Mouse (Mus musculus): Measurements from ENCODE around the gene Prrc2b. TPM values are rescaled to one million over a fixed set of nuclear protein-coding genes. Genes with fewer than 3 reads are reported as not detected.

Gene Prrc2b
- polyA plus RNA-seq, 1 experiment from 2014 or later: 19.3 TPM

GRCm38 (mm10) chr2:32251791-32252527 is 101.1 kb downstream of the Prrc2b start:
- no peak overlapping the region for H3K4me2 ChIP-seq (ENCODE audit: low read depth, low read length)
- H3K4me3 ChIP-seq (ENCODE audit: low read length): no peak overlapping the region
- 83% methylated on average over 12 of the region's 12 CpGs for WGBS
- no peaks in the 10 kb centered on the region for H3K27me3 ChIP-seq (ENCODE audit: control insufficient read depth, insufficient read depth, low read length)
- no peaks in the 10 kb centered on the region for H3K4me1 ChIP-seq (ENCODE audit: control insufficient read depth, insufficient read depth, low read length)
- H3K27ac ChIP-seq (ENCODE audit: low read length): no peak overlapping the region
- H3K9me3 ChIP-seq (replicated peaks; ENCODE audit: control insufficient read depth, low read length): no peaks in the 10 kb centered on the region
- H3K9ac ChIP-seq (ENCODE audit: low read length): no peak overlapping the region
- H3K36me3 ChIP-seq (ENCODE audit: control insufficient read depth, insufficient read depth): peaks cover 47% of the 10 kb centered on the region
- no peak for ATAC-seq (replicated peaks; ENCODE audit: extremely low read depth, insufficient read depth, low FRiP score)

- H3K4me2 ChIP-seq (ENCODE audit: low read depth, low read length): no peak overlapping the region
- no peaks in the 10 kb centered on the region for H3K27me3 ChIP-seq (ENCODE audit: control insufficient read depth, insufficient read depth, low read length)
- H3K27ac ChIP-seq (ENCODE audit: low read length): no peak overlapping the region
- no peak for ATAC-seq (replicated peaks; ENCODE audit: extremely low read depth, insufficient read depth, low FRiP score)
- no peak overlapping the region for H3K4me3 ChIP-seq (ENCODE audit: low read length)
- WGBS: 85% methylated on average over 5 of the region's 5 CpGs
- peaks cover 52% of the 10 kb centered on the region for H3K36me3 ChIP-seq (ENCODE audit: control insufficient read depth, insufficient read depth)
- no peaks in the 10 kb centered on the region for H3K9me3 ChIP-seq (replicated peaks; ENCODE audit: control insufficient read depth, low read length)
- no peak overlapping the region for H3K9ac ChIP-seq (ENCODE audit: low read length)
- H3K4me1 ChIP-seq (ENCODE audit: control insufficient read depth, insufficient read depth, low read length): no peaks in the 10 kb centered on the region
Observed at GRCm38 (mm10) chr2:32252658-32253057, 101.8 kb downstream of the Prrc2b start.

- H3K4me3 ChIP-seq (ENCODE audit: low read length): no peak overlapping the region
- no peaks in the 10 kb centered on the region for H3K4me1 ChIP-seq (ENCODE audit: control insufficient read depth, insufficient read depth, low read length)
- no peaks in the 10 kb centered on the region for H3K27me3 ChIP-seq (ENCODE audit: control insufficient read depth, insufficient read depth, low read length)
- no peak overlapping the region for H3K4me2 ChIP-seq (ENCODE audit: low read depth, low read length)
- no peak overlapping the region for H3K27ac ChIP-seq (ENCODE audit: low read length)
- H3K9me3 ChIP-seq (replicated peaks; ENCODE audit: control insufficient read depth, low read length): no peaks in the 10 kb centered on the region
- 72% methylated on average over 1 of the region's 1 CpGs for WGBS
- peaks cover 54% of the 10 kb centered on the region for H3K36me3 ChIP-seq (ENCODE audit: control insufficient read depth, insufficient read depth)
- no peak overlapping the region for H3K9ac ChIP-seq (ENCODE audit: low read length)
- no peak for ATAC-seq (replicated peaks; ENCODE audit: extremely low read depth, insufficient read depth, low FRiP score)
Observed at GRCm38 (mm10) chr2:32253352-32253751, 102.5 kb downstream of the Prrc2b start.

GRCm38 (mm10) chr2:32254563-32254962 is 103.7 kb downstream of the Prrc2b start:
- WGBS: 86% methylated on average over 5 of the region's 5 CpGs
- H3K36me3 ChIP-seq (ENCODE audit: control insufficient read depth, insufficient read depth): peaks cover 45% of the 10 kb centered on the region

GRCm38 (mm10) chr2:32256273-32256672 is 105.4 kb downstream of the Prrc2b start:
- 93% methylated on average over 11 of the region's 11 CpGs for WGBS
- H3K9ac ChIP-seq (ENCODE audit: low read length): no peak overlapping the region
- no peak overlapping the region for H3K4me2 ChIP-seq (ENCODE audit: low read depth, low read length)
- no peaks in the 10 kb centered on the region for H3K27me3 ChIP-seq (ENCODE audit: control insufficient read depth, insufficient read depth, low read length)
- H3K4me1 ChIP-seq (ENCODE audit: control insufficient read depth, insufficient read depth, low read length): peaks cover 7% of the 10 kb centered on the region
- no peak overlapping the region for H3K27ac ChIP-seq (ENCODE audit: low read length)
- peaks cover 38% of the 10 kb centered on the region for H3K36me3 ChIP-seq (ENCODE audit: control insufficient read depth, insufficient read depth)
- no peaks in the 10 kb centered on the region for H3K9me3 ChIP-seq (replicated peaks; ENCODE audit: control insufficient read depth, low read length)
- ATAC-seq (replicated peaks; ENCODE audit: extremely low read depth, insufficient read depth, low FRiP score): no peak
- no peak overlapping the region for H3K4me3 ChIP-seq (ENCODE audit: low read length)

More at GRCm38 (mm10) chr2:32254563-32254962, 103.7 kb downstream of the Prrc2b start:
- Histone ChIP-seq H3K27ac (ENCODE audit: low read length) (no peak overlapping the region), H3K4me3 (ENCODE audit: low read length) (no peak overlapping the region), H3K9me3 (replicated peaks; ENCODE audit: control insufficient read depth, low read length) (no peaks in the 10 kb centered on the region), H3K4me1 (ENCODE audit: control insufficient read depth, insufficient read depth, low read length) (peaks cover 7% of the 10 kb centered on the region), H3K4me2 (ENCODE audit: low read depth, low read length) (no peak overlapping the region), H3K9ac (ENCODE audit: low read length) (no peak overlapping the region), H3K27me3 (ENCODE audit: control insufficient read depth, insufficient read depth, low read length) (no peaks in the 10 kb centered on the region)
- ATAC-seq (replicated peaks; ENCODE audit: extremely low read depth, insufficient read depth, low FRiP score): no peak

- no peak overlapping the region for H3K27ac ChIP-seq (ENCODE audit: low read length)
- H3K36me3 ChIP-seq (ENCODE audit: control insufficient read depth, insufficient read depth): peaks cover 21% of the 10 kb centered on the region
- peak overlapping the region; percentile 80 for H3K9ac ChIP-seq (ENCODE audit: low read length)
- 47% methylated on average over 6 of the region's 6 CpGs for WGBS
- no peaks in the 10 kb centered on the region for H3K27me3 ChIP-seq (ENCODE audit: control insufficient read depth, insufficient read depth, low read length)
- peak overlapping the region; percentile 78 for H3K4me3 ChIP-seq (ENCODE audit: low read length)
- H3K4me2 ChIP-seq (ENCODE audit: low read depth, low read length): peak overlapping the region; percentile 83
- H3K4me1 ChIP-seq (ENCODE audit: control insufficient read depth, insufficient read depth, low read length): peaks cover 7% of the 10 kb centered on the region
- no peaks in the 10 kb centered on the region for H3K9me3 ChIP-seq (replicated peaks; ENCODE audit: control insufficient read depth, low read length)
- ATAC-seq (replicated peaks; ENCODE audit: extremely low read depth, insufficient read depth, low FRiP score): no peak
Observed at GRCm38 (mm10) chr2:32258887-32259533, 108.1 kb downstream of the Prrc2b start.

GRCm38 (mm10) chr2:32259657-32260417 is 109.0 kb downstream of the Prrc2b start, which contains the start of gene Uck1:
TSS of gene Uck1 (minus strand) at chr2:32260159.
- Histone ChIP-seq H3K27ac (ENCODE audit: low read length) (peak within 1 kb of the TSS; percentile 41; the same call in 1 of the 2 replicates), H3K9ac (ENCODE audit: low read length) (peak within 1 kb of the TSS; percentile 80), H3K4me2 (ENCODE audit: low read depth, low read length) (peak within 1 kb of the TSS; percentile 83), H3K4me3 (ENCODE audit: low read length) (peak within 1 kb of the TSS; percentile 78), H3K4me1 (ENCODE audit: control insufficient read depth, insufficient read depth, low read length) (peaks cover 7% of the 10 kb centered on the region), H3K9me3 (replicated peaks; ENCODE audit: control insufficient read depth, low read length) (no peaks in the 10 kb centered on the region), H3K27me3 (ENCODE audit: control insufficient read depth, insufficient read depth, low read length) (no peaks in the 10 kb centered on the region), H3K36me3 (ENCODE audit: control insufficient read depth, insufficient read depth) (peaks cover 17% of the 10 kb centered on the region)
- peak; percentile 95 for ATAC-seq (replicated peaks; ENCODE audit: extremely low read depth, insufficient read depth, low FRiP score)
- 1% methylated on average over 59 of the region's 59 CpGs for WGBS

GRCm38 (mm10) chr2:32260635-32261034 is 109.8 kb downstream of the Prrc2b start:
- no peaks in the 10 kb centered on the region for H3K9me3 ChIP-seq (replicated peaks; ENCODE audit: control insufficient read depth, low read length)
- H3K4me2 ChIP-seq (ENCODE audit: low read depth, low read length): no peak overlapping the region; the same call in 1 of the 2 replicates
- peaks cover 17% of the 10 kb centered on the region for H3K36me3 ChIP-seq (ENCODE audit: control insufficient read depth, insufficient read depth)
- H3K9ac ChIP-seq (ENCODE audit: low read length): no peak overlapping the region
- H3K4me3 ChIP-seq (ENCODE audit: low read length): no peak overlapping the region
- H3K4me1 ChIP-seq (ENCODE audit: control insufficient read depth, insufficient read depth, low read length): peaks cover 7% of the 10 kb centered on the region
- no peak overlapping the region for H3K27ac ChIP-seq (ENCODE audit: low read length)
- no peaks in the 10 kb centered on the region for H3K27me3 ChIP-seq (ENCODE audit: control insufficient read depth, insufficient read depth, low read length)
- WGBS: 31% methylated on average over 4 of the region's 4 CpGs
- ATAC-seq (replicated peaks; ENCODE audit: extremely low read depth, insufficient read depth, low FRiP score): no peak
